Mouse (Mus musculus) ovary, adult 18-20 months (tissue): Measurements from ENCODE around the gene Shkbp1.

ENCODE experiments used
- DNase-seq: peaks from one replicate; pipeline ENCODE4 v3.0.0; 2022; ENCODE audit warnings: low spot score, mixed read lengths

Gene Shkbp1

GRCm38 (mm10) chr7:27355745-27356240 lies at the start of gene Shkbp1:
TSS of gene Shkbp1 (minus strand) at chr7:27356019.
- DNase-seq: peak; percentile 80

- DNase-seq: no peak
These were observed 48.6 kb upstream of the Shkbp1 start for GRCm38 (mm10) chr7:27404203-27404942.

GRCm38 (mm10) chr7:27402675-27403074 lies 46.9 kb upstream of the Shkbp1 start:
- DNase-seq: no peak

GRCm38 (mm10) chr7:27400545-27400944 lies 44.7 kb upstream of the Shkbp1 start:
- DNase-seq: no peak

- no peak for DNase-seq
These were observed 41.5 kb upstream of the Shkbp1 start for GRCm38 (mm10) chr7:27397048-27397949.

- DNase-seq: no peak
These were observed 40.6 kb upstream of the Shkbp1 start for GRCm38 (mm10) chr7:27396184-27397047.

- DNase-seq: no peak
These were observed 39.8 kb upstream of the Shkbp1 start for GRCm38 (mm10) chr7:27395521-27396183.

GRCm38 (mm10) chr7:27391416-27391815 lies 35.6 kb upstream of the Shkbp1 start:
- DNase-seq: no peak

GRCm38 (mm10) chr7:27389213-27389612 lies 33.4 kb upstream of the Shkbp1 start:
- no peak for DNase-seq

GRCm38 (mm10) chr7:27384731-27385130 lies 28.9 kb upstream of the Shkbp1 start:
- no peak for DNase-seq

- no peak for DNase-seq
These were observed 28.3 kb upstream of the Shkbp1 start for GRCm38 (mm10) chr7:27384134-27384533.

- DNase-seq: no peak
These were observed 27.4 kb upstream of the Shkbp1 start for GRCm38 (mm10) chr7:27383233-27383632.

- no peak for DNase-seq
These were observed 25.7 kb upstream of the Shkbp1 start for GRCm38 (mm10) chr7:27381560-27381959.

- DNase-seq: no peak
These were observed 25.2 kb upstream of the Shkbp1 start for GRCm38 (mm10) chr7:27381009-27381408.

GRCm38 (mm10) chr7:27379836-27380235 lies 24.0 kb upstream of the Shkbp1 start:
- DNase-seq: no peak

GRCm38 (mm10) chr7:27378431-27378830 lies 22.6 kb upstream of the Shkbp1 start:
- no peak for DNase-seq

GRCm38 (mm10) chr7:27375274-27375673 lies 19.5 kb upstream of the Shkbp1 start:
- no peak for DNase-seq

GRCm38 (mm10) chr7:27371715-27372462 lies 16.1 kb upstream of the Shkbp1 start:
- DNase-seq: no peak

- no peak for DNase-seq
These were observed 13.3 kb upstream of the Shkbp1 start for GRCm38 (mm10) chr7:27369111-27369510.

GRCm38 (mm10) chr7:27367976-27368375 lies 12.2 kb upstream of the Shkbp1 start:
- no peak for DNase-seq
